Mouse (Mus musculus) thymus, adult 2 months (tissue): Measurements from ENCODE around the gene Tbl1xr1.

Experiments used
- CTCF ChIP-seq: fragments of 200-500 bp; IDR thresholded peaks from 2 replicates; pipeline ENCODE4 v1.5.1; 2012; ENCODE audit warnings: mild to moderate bottlenecking, control low read depth, low read length, moderate library complexity, borderline replicate concordance; ENCODE audit not compliant: control insufficient read depth, poor library complexity, insufficient read depth; ENCODE audit errors: extremely low read depth
- POLR2A ChIP-seq: fragments of 200-500 bp; IDR thresholded peaks from 2 replicates; pipeline ENCODE4 v1.6.1; 2012; ENCODE audit warnings: mild to moderate bottlenecking, low read length, control low read depth, moderate library complexity; ENCODE audit not compliant: control insufficient read depth, poor library complexity, insufficient read depth; ENCODE audit errors: extremely low read depth

- no peak for TF ChIP-seq POLR2A
- no peak for TF ChIP-seq CTCF
Measured at GRCm38 (mm10) chr3:22222351-22222750, 145.9 kb downstream of the Tbl1xr1 start.
